Mouse (Mus musculus): ENCODE measurements around the gene Plekhs1. TPM values are rescaled to one million over a fixed set of nuclear protein-coding genes. Genes with fewer than 3 reads are reported as not detected.

The Plekhs1 gene
- polyA plus RNA-seq, 1 experiment from 2014 or later, result 1.3 TPM

DNA sequence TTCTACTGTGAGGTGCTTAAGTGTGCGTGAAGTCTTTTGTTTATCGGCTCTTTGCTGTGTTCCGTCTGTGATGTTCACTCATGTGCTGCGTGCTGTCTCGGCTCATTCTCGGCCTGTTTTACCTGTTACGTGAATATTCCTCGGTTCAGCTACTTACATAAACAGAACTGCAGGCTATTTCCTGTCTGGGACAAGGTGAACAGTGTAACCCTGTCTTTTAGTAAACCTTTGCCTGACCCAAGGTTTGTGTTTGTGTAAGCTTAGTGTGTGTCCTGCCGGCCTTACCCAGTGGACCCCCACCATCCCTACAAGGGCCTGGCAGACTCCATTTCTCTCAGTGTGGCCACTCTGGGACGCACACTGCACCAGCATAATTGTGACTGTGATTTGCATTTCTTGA is 28.7 kb upstream of the Plekhs1 start:
- WGBS, result 52% methylated on average over 10 of the region's 10 CpGs

GRCm38 (mm10) chr19:56433581-56433980 is 27.9 kb upstream of the Plekhs1 start:
- no peak overlapping the region for H3K27ac ChIP-seq (ENCODE audit: low read length)
- H3K4me1 ChIP-seq (ENCODE audit: control insufficient read depth, insufficient read depth, low read length), result peaks cover 12% of the 10 kb centered on the region; the same call in 1 of the 2 replicates
- 0 out of 2 replicates have a peak, but pooled peaks cover 4% of the 10 kb centered on the region for H3K36me3 ChIP-seq (ENCODE audit: control insufficient read depth, insufficient read depth, low read length)
- no peak for ATAC-seq (ENCODE audit: insufficient read depth, low FRiP score)
- no peak overlapping the region for H3K4me3 ChIP-seq (replicated peaks; ENCODE audit: low read length)
- no peaks in the 10 kb centered on the region for H3K9me3 ChIP-seq (replicated peaks; ENCODE audit: control insufficient read depth, low read length)
- H3K9ac ChIP-seq (ENCODE audit: low read length), result no peak overlapping the region
- 88% methylated on average over 7 of the region's 7 CpGs for WGBS
- no peak overlapping the region for H3K4me2 ChIP-seq (ENCODE audit: low read depth, low read length)
- no peaks in the 10 kb centered on the region for H3K27me3 ChIP-seq (ENCODE audit: control insufficient read depth, insufficient read depth, low read length)

More for the DNA sequence above, 28.7 kb upstream of the Plekhs1 start:
- Histone ChIP-seq H3K27ac (ENCODE audit: low read length) (no peak overlapping the region), H3K4me3 (replicated peaks; ENCODE audit: low read length) (no peak overlapping the region), H3K36me3 (ENCODE audit: control insufficient read depth, insufficient read depth, low read length) (0 out of 2 replicates have a peak, but pooled peaks cover 4% of the 10 kb centered on the region), H3K4me1 (ENCODE audit: control insufficient read depth, insufficient read depth, low read length) (0 out of 2 replicates have a peak, but pooled peaks cover 6% of the 10 kb centered on the region), H3K9ac (ENCODE audit: low read length) (no peak overlapping the region), H3K4me2 (ENCODE audit: low read depth, low read length) (no peak overlapping the region), H3K9me3 (replicated peaks; ENCODE audit: control insufficient read depth, low read length) (no peaks in the 10 kb centered on the region), H3K27me3 (ENCODE audit: control insufficient read depth, insufficient read depth, low read length) (no peaks in the 10 kb centered on the region)
- ATAC-seq (ENCODE audit: insufficient read depth, low FRiP score), result no peak

DNA sequence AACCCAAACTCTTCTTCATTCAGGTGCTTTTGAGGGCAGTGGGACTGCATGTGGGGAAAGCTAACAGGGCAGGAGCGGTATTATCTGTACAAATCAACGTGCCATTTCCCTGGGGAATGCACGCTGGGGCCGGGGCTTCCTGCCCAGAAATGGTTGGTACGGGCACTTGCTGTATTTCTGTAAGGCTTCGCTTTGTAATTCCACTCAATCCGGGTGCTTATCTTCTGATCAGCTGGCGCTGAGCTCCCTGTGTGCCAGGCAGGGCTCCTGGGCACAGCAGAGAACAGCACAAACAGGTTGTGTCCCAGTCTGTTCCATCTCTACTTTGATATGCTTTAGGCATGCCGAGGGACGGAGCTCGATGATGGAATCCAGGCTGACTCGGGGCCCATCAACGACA is 25.1 kb upstream of the Plekhs1 start:
- Histone ChIP-seq H3K4me2 (ENCODE audit: low read depth, low read length) (no peak overlapping the region), H3K36me3 (ENCODE audit: control insufficient read depth, insufficient read depth, low read length) (0 out of 2 replicates have a peak, but pooled peaks cover 4% of the 10 kb centered on the region), H3K4me3 (replicated peaks; ENCODE audit: low read length) (no peak overlapping the region), H3K27me3 (ENCODE audit: control insufficient read depth, insufficient read depth, low read length) (no peaks in the 10 kb centered on the region), H3K27ac (ENCODE audit: low read length) (no peak overlapping the region), H3K9me3 (replicated peaks; ENCODE audit: control insufficient read depth, low read length) (no peaks in the 10 kb centered on the region), H3K9ac (ENCODE audit: low read length) (no peak overlapping the region), H3K4me1 (ENCODE audit: control insufficient read depth, insufficient read depth, low read length) (peaks cover 22% of the 10 kb centered on the region)
- 84% methylated on average over 13 of the region's 13 CpGs for WGBS
- no peak for ATAC-seq (ENCODE audit: insufficient read depth, low FRiP score)

DNA sequence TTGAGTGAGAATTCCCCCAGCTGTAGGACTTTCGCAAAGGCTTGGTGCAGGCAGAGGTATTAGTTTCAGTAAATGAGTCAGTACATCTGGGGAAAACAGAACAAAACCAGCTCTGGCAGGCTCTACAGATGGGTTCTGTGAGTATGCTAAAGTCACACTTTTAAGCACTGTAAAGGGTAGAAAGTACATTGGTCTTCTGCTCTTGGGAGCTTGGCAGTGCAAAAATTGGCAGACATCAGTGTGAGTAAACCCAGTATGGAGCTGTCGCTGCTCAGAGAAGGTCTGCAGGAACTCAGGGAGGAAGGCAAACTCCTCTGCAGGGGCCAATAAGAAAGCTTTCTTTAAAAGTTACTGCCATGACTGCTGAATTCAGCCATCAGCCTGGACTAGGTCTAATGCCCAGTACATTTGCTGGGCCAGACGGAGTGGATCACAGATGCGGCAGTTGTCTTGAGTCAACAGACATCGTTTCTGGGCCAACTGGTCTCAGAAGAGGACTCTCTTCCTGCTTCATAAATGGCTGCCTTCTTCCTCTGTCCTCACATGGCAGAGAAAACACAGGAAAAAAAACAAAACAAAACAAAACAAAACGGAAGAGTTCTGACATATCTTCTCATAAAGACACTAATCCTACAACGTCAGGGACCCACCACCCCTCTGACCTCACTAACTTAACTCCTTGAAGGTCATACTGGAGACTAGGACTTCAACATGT is 22.9 kb upstream of the Plekhs1 start:
- Histone ChIP-seq H3K4me1 (ENCODE audit: control insufficient read depth, insufficient read depth, low read length) (peaks cover 16% of the 10 kb centered on the region), H3K4me3 (replicated peaks; ENCODE audit: low read length) (no peak overlapping the region), H3K27me3 (ENCODE audit: control insufficient read depth, insufficient read depth, low read length) (no peaks in the 10 kb centered on the region), H3K4me2 (ENCODE audit: low read depth, low read length) (no peak overlapping the region), H3K36me3 (ENCODE audit: control insufficient read depth, insufficient read depth, low read length) (0 out of 2 replicates have a peak, but pooled peaks cover 4% of the 10 kb centered on the region), H3K27ac (ENCODE audit: low read length) (peak overlapping the region; percentile 79), H3K9me3 (replicated peaks; ENCODE audit: control insufficient read depth, low read length) (no peaks in the 10 kb centered on the region), H3K9ac (ENCODE audit: low read length) (no peak overlapping the region)
- ATAC-seq (ENCODE audit: insufficient read depth, low FRiP score), result no peak; the same call in 1 of the 2 replicates
- WGBS, result 50% methylated on average over 7 of the region's 7 CpGs

- peak; percentile 71 for ATAC-seq (ENCODE audit: insufficient read depth, low FRiP score)
Observed at GRCm38 (mm10) chr19:56439072-56439434, 22.4 kb upstream of the Plekhs1 start.

DNA sequence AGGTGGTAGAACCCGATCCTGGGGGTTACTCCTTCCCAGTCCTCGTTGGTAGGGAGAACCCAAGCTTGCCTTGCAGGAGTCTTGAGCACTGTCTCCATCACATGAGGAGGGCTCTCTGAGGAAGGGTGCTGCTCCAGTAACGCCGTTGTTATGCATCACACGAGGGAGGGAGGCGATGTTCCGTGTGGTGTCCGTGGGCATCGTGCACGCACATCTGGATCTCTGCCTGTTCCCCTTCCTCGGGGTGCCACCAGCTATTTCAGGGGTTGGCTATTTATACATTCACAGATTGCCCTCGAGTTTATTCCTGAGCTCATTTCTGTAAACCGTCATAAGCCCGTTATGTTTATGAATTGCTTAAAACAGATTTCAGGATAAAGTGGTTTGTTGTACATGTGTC is 18.0 kb upstream of the Plekhs1 start:
- H3K9ac ChIP-seq (ENCODE audit: low read length), result no peak overlapping the region
- no peak overlapping the region for H3K4me3 ChIP-seq (replicated peaks; ENCODE audit: low read length)
- peaks cover 19% of the 10 kb centered on the region for H3K4me1 ChIP-seq (ENCODE audit: control insufficient read depth, insufficient read depth, low read length)
- peak overlapping the region; percentile 26; the same call in 1 of the 2 replicates for H3K27ac ChIP-seq (ENCODE audit: low read length)
- no peaks in the 10 kb centered on the region for H3K9me3 ChIP-seq (replicated peaks; ENCODE audit: control insufficient read depth, low read length)
- H3K36me3 ChIP-seq (ENCODE audit: control insufficient read depth, insufficient read depth, low read length), result no peaks in the 10 kb centered on the region
- H3K4me2 ChIP-seq (ENCODE audit: low read depth, low read length), result no peak overlapping the region
- ATAC-seq (ENCODE audit: insufficient read depth, low FRiP score), result no peak
- H3K27me3 ChIP-seq (ENCODE audit: control insufficient read depth, insufficient read depth, low read length), result no peaks in the 10 kb centered on the region
- 60% methylated on average over 14 of the region's 14 CpGs for WGBS

More at GRCm38 (mm10) chr19:56439072-56439434, 22.4 kb upstream of the Plekhs1 start:
- Histone ChIP-seq H3K4me1 (ENCODE audit: control insufficient read depth, insufficient read depth, low read length) (peaks cover 16% of the 10 kb centered on the region), H3K4me3 (replicated peaks; ENCODE audit: low read length) (no peak overlapping the region), H3K36me3 (ENCODE audit: control insufficient read depth, insufficient read depth, low read length) (0 out of 2 replicates have a peak, but pooled peaks cover 4% of the 10 kb centered on the region), H3K27me3 (ENCODE audit: control insufficient read depth, insufficient read depth, low read length) (no peaks in the 10 kb centered on the region), H3K9me3 (replicated peaks; ENCODE audit: control insufficient read depth, low read length) (no peaks in the 10 kb centered on the region), H3K4me2 (ENCODE audit: low read depth, low read length) (no peak overlapping the region), H3K9ac (ENCODE audit: low read length) (no peak overlapping the region), H3K27ac (ENCODE audit: low read length) (peak overlapping the region; percentile 79)
- 59% methylated on average over 6 of the region's 6 CpGs for WGBS

DNA sequence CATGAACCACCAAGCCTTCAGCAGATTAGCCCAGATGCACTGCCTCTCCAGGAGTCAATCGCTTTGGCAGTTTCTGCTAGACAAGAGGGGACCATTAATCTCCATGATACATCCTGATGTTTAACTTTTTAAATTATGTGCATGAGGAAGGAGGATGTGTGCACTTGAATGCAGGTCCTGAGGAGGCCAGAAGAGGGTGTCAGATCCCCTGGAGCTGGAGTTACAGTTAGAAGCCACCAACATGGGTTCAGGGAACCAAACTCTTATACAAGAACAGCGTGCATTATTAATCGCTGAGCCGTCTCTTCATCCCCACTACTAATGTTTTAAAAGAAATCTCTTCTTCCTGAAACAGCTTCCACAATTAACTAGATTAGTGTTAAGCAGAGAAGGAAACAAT is 12.7 kb upstream of the Plekhs1 start:
- H3K27ac ChIP-seq (ENCODE audit: low read length), result no peak overlapping the region
- H3K4me3 ChIP-seq (replicated peaks; ENCODE audit: low read length), result no peak overlapping the region
- H3K4me2 ChIP-seq (ENCODE audit: low read depth, low read length), result no peak overlapping the region
- no peak for ATAC-seq (ENCODE audit: insufficient read depth, low FRiP score)
- H3K4me1 ChIP-seq (ENCODE audit: control insufficient read depth, insufficient read depth, low read length), result peaks cover 7% of the 10 kb centered on the region; the same call in 1 of the 2 replicates
- H3K9me3 ChIP-seq (replicated peaks; ENCODE audit: control insufficient read depth, low read length), result no peaks in the 10 kb centered on the region
- WGBS, result 93% methylated on average over 4 of the region's 4 CpGs
- H3K27me3 ChIP-seq (ENCODE audit: control insufficient read depth, insufficient read depth, low read length), result no peaks in the 10 kb centered on the region
- no peak overlapping the region for H3K9ac ChIP-seq (ENCODE audit: low read length)
- no peaks in the 10 kb centered on the region for H3K36me3 ChIP-seq (ENCODE audit: control insufficient read depth, insufficient read depth, low read length)

DNA sequence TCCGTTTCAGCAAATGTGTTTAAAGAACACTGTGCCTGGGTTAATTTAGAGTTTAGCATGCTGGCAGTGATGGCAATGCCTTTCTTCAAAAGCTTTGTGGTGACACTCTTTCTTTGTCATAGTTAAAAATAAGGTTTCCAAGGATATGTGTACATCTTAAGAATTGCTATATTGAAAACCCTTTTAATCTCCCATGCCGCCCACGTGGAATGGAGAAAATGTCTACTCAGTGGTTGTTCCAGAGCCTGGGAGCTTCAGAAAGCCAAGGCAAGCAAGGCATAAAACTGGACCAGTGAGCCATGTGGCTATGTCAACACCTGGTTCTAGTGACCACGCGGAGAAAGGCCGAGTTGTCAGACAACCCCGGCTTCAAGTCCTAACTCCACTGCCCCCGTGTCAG is 11.9 kb upstream of the Plekhs1 start:
- Histone ChIP-seq H3K27me3 (ENCODE audit: control insufficient read depth, insufficient read depth, low read length) (no peaks in the 10 kb centered on the region), H3K9me3 (replicated peaks; ENCODE audit: control insufficient read depth, low read length) (no peaks in the 10 kb centered on the region), H3K9ac (ENCODE audit: low read length) (no peak overlapping the region), H3K4me2 (ENCODE audit: low read depth, low read length) (no peak overlapping the region), H3K4me1 (ENCODE audit: control insufficient read depth, insufficient read depth, low read length) (peaks cover 6% of the 10 kb centered on the region; the same call in 1 of the 2 replicates), H3K36me3 (ENCODE audit: control insufficient read depth, insufficient read depth, low read length) (no peaks in the 10 kb centered on the region), H3K27ac (ENCODE audit: low read length) (no peak overlapping the region), H3K4me3 (replicated peaks; ENCODE audit: low read length) (no peak overlapping the region)
- WGBS, result 89% methylated on average over 8 of the region's 8 CpGs
- no peak for ATAC-seq (ENCODE audit: insufficient read depth, low FRiP score)

DNA sequence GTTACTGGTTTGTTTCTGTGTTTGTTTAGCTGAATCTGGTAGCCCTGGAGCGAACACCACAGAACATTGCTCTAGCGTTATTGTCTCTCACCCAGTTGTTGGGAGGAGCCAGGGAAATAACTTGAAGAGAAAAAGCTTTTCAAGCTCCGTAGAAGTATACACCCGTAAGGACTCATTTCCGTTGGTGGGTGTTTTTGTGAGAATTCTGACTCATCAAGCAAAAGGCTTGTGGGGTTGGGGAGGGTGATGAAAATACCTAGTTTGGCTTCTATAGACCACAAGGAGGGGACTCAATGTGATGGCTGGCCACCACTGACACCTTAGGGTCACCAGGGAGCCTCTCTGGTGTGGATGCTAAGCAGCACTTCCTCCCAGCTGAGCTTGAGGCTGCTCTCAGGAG is 10.5 kb upstream of the Plekhs1 start:
- no peak overlapping the region for H3K4me2 ChIP-seq (ENCODE audit: low read depth, low read length)
- WGBS, result 67% methylated on average over 5 of the region's 5 CpGs
- ATAC-seq (ENCODE audit: insufficient read depth, low FRiP score), result no peak

More for the DNA sequence above, 10.5 kb upstream of the Plekhs1 start:
- no peaks in the 10 kb centered on the region for H3K27me3 ChIP-seq (ENCODE audit: control insufficient read depth, insufficient read depth, low read length)
- 0 out of 2 replicates have a peak, but pooled peaks cover 1% of the 10 kb centered on the region for H3K4me1 ChIP-seq (ENCODE audit: control insufficient read depth, insufficient read depth, low read length)
- H3K9ac ChIP-seq (ENCODE audit: low read length), result no peak overlapping the region
- H3K36me3 ChIP-seq (ENCODE audit: control insufficient read depth, insufficient read depth, low read length), result no peaks in the 10 kb centered on the region
- no peak overlapping the region for H3K4me3 ChIP-seq (replicated peaks; ENCODE audit: low read length)
- H3K27ac ChIP-seq (ENCODE audit: low read length), result no peak overlapping the region
- H3K9me3 ChIP-seq (replicated peaks; ENCODE audit: control insufficient read depth, low read length), result no peaks in the 10 kb centered on the region

Measured in stomach, embryonic 16.5 days (tissue).